Mouse (Mus musculus) heart, adult 18-20 months (tissue): ENCODE results near the gene Keg1. TPM values are rescaled to one million over a fixed set of nuclear protein-coding genes. Genes with fewer than 3 reads are reported as not detected.
"Not testable (repeated sequence)": the region's sequence is repeated elsewhere in the genome, so short reads cannot be mapped to it uniquely, and the experiment has no call there.

Experiments used
- DNase-seq, 2 experiments: peaks; one replicate each; pipeline ENCODE4 v3.0.0; 2021 to 2022; ENCODE audit warnings: mixed read lengths in 1 of 2
- long read RNA-seq, 2 experiments: library from polyadenylated mRNA; stranded (forward); transcript quantifications; one replicate each; pipeline ENCODE4 v2.0.0; 2021
- total RNA-seq, 2 experiments: library from RNA; stranded (reverse); gene quantifications; 2 replicates each; pipeline ENCODE4 v1.2.3; 2021

Keg1 gene
- total RNA-seq, result not detected
- long read RNA-seq, experiment 1, result 0 reads
- long read RNA-seq, experiment 2, result 0 reads

GRCm38 (mm10) chr19:12695590-12695989 is at the start of gene Keg1:
Gene Keg1 (plus strand): TSS chr19:12695786.
- no peak for DNase-seq

GRCm38 (mm10) chr19:12649511-12649910 is 46.1 kb upstream of the Keg1 start:
- no peak for DNase-seq

DNA sequence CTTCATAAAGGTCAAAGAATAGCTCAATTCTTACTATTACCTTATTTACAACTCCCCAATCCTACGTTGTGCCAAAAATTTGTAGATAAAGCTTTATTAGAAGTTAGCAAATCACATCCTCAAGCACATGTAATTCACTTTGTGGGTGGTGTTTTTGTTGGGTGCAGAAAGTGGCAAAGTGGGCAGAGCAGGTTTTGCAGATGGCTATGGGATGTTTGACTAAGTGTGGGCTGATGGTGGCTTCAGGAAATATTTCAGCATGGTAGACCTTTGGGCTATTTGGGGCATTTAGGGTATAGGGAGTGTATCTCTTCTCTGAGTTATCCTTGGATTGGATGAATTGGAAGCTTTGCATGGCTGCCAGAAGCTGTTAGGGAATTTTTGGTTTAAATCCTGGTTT is 29.4 kb upstream of the Keg1 start:
- DNase-seq, result no peak

DNA sequence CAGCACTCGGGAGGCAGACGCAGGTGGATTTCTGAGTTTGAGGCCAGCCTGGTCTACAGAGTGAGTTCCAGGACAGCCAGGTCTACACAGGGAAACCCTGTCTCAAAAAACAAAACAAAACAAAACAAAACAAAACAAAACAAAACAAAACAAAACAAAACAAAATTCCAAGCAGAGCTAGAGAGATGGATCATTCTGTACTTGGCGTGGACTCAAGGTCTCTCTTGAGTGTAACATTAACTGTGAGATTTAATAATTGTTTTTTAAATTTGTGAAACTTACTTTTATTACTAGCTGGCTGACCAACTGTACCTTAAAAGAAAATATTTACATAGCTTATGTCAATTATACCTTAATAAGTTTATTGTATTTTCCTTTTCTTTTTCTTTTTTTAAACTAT is 27.0 kb upstream of the Keg1 start:
- not testable (repeated sequence) for DNase-seq

DNA sequence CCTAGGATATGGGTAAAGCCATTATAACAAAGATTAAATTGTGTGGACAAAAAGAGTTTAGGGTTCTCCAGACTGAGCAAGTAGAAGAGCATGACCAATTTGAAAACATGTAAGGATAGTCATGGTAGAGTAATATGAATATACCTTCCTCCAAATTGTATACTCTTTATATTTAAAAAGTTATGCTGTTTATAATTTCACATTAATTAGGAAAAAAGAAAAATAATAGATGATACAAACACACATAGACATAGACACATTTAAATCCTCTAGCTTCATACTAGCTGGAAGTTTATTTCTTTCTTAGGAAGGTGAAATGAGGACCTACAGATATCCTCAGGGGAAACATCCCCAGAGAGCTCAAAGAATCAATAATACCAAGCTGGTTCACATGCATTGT is 25.4 kb upstream of the Keg1 start, which contains the start of gene Olfr1442:
TSS of gene Olfr1442 (plus strand) at position 301 of the 400 bp plus-strand sequence.
- DNase-seq, result no peak

GRCm38 (mm10) chr19:12671051-12671450 is 24.5 kb upstream of the Keg1 start:
- no peak for DNase-seq

DNA sequence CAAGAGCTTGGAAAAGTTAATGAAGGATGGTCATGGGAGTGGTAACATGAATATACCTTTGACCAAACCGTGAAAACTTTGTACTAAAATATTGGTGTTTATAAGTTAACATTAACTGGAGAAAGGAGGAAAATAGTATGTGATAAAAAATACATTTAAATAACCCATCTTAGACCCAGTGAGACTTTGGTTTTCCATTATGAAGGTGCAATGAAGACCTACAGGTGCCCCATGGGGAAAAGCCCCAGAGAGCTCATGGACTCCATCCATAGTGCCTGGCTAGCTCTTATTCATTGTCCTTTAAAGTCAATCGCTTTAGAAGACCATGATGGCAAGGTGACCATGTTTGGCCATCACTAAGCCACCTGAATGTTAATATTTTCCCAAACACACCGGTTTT is 17.8 kb upstream of the Keg1 start, which contains the start of gene Olfr1443:
TSS of gene Olfr1443 (plus strand) at position 301 of the 400 bp plus-strand sequence.
- no peak for DNase-seq

- DNase-seq, result no peak
These were observed 10.9 kb upstream of the Keg1 start for GRCm38 (mm10) chr19:12684638-12685037.

DNA sequence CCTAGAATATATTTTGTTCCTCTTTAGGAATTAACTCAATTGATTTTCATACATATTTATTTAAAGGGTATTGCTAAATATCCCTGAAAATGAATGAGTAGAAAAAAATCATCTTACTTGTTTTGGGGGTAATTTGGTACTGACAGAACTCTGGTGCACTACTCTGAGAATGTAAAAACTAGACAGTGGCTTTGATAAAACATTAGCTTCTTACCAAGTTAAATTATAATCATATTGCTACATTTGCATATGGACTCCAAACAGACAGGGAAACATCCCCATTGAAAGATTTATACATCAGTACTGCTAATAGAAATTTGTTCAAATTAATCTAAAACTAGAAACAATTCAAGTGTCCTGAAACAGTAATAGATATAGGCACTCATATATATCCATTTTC is 10.4 kb upstream of the Keg1 start:
- no peak for DNase-seq

DNA sequence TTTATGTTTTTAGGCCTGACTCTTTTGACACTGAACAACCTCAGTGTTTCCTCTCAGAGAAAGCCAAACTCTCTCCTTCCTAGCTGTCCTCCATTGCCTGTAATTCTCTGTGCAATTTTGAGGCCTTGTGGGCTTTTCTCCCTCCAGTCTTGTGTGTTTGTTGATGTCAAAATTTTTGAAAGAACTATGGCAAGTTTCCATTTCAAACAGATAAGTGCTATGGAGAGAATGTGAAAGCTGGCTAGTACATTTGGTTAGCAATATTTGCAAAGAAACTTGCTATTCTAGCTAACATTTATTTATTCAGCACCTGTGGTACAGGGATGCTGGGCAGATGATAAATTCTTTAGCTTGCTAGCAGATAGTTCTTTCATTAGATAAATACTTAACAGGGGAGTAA is 635 bp downstream of the Keg1 start:
- DNase-seq, result no peak

GRCm38 (mm10) chr19:12708458-12708857 is 12.9 kb downstream of the Keg1 start:
- no peak for DNase-seq

DNA sequence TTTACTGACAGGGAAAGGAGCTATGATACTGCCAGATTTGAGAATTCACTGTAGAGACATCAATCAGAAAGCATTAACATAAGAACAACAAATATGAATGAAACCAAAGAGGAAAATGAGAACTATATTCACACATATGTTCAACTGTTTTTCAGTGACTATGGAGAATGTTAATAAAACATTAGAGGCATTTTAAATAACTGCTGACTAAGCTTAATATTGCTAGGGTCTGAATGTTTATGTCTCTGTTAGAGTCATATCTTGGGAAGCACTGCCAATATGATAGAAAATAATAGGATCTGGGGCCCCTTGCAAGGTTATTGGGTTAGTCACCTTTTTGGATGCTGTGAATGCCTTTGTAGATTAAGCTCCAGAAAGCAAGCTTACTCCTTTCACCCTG is 13.4 kb downstream of the Keg1 start:
- no peak for DNase-seq

- no peak for DNase-seq
These were observed 23.6 kb downstream of the Keg1 start for GRCm38 (mm10) chr19:12719189-12719588.

DNA sequence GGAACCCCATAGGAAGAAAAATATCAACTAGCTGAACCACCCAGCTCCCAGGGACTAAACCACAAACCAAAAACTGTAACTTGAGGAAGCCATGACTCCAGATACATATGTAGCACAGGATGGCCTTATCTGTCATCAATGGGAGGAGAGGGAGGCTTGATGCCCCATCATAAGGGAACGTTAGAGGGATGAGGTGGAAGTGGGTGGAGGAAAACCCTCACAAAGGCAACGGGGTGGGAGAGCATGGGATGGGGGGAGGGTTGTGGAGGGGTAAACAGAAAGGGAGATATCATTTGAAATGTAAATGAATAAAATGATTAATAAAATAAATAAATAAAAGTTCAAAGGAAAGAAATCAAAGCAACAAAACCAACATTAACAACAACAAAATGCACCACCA is 24.9 kb downstream of the Keg1 start:
- no peak for DNase-seq

DNA sequence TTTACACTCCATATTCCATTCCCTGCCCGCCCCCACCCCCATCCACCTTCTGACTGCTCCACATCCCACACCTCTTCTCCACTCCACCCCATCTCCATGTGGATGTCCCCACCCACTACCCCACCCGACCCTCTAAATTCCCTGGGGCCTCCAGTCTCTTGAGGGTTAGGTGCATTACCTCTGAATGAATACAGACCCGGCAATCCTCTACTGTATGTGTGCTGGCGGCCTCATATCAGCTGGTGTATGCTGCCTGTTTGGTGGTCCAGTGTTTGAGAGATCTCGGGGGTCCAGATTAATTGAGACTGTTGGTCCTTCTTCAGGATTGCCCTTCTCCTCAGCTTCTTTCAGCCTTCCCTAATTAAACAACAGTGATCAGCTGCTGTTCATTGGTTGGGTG is 25.3 kb downstream of the Keg1 start:
- not testable (repeated sequence) for DNase-seq

- DNase-seq, result not testable (repeated sequence)
These were observed 26.0 kb downstream of the Keg1 start for GRCm38 (mm10) chr19:12721596-12721995.

DNA sequence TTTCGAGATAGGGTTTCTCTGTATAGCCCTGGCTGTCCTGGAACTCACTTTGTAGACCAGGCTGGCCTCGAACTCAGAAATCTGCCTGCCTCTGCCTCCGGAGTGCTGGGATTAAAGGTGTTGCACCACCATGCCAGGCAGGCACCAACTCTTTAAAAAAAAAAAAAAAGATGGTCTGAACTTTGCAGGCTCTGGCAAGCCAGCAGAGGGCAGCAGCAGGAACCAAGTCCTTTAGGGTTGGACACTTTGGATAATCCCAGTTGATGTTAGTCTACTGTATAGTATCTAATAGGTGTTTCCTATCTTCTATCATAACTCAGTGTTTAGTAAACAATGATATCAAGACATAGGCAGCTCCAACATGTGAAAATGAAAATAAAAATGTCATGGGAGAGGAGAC is 26.7 kb downstream of the Keg1 start:
- DNase-seq, result peak; percentile 41 to 71

DNA sequence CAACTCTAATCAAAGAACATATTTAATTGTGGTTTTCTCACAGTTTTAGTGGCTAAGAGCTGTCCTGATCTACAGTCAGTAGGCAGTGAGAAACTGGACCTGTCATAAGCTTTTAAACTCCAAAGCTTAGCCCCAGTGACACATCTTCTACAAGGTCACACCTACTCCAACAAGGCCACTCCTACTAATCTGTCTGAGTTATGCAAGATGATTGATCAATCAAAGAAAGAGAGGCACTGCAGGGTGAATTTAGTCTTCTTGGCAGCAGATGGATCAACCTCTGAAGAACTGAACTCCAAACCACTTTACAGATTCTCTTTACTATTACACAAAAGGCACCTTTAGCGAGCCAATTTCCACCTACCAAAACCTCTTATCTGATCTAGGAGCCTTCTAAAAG is 30.3 kb downstream of the Keg1 start:
- no peak for DNase-seq

DNA sequence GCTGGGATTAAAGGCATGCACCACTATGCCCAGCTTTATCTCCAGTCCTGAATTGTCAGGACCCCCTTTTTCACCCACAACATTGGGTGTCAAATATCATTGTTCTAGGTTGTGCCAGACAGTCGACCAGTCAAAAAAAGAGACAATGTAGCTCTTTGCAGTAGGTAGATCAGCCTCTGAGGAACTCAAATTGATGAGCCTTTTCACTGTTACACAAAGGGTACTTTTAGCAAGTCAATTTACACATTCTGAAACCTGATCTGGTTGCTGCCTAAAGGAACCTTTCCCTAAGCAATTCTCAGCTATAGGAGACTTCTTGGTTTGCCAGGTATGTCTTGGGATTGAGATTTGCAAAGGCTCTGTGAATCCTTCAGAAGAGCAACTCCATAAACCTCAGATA is 35.5 kb downstream of the Keg1 start:
- DNase-seq, result no peak

DNA sequence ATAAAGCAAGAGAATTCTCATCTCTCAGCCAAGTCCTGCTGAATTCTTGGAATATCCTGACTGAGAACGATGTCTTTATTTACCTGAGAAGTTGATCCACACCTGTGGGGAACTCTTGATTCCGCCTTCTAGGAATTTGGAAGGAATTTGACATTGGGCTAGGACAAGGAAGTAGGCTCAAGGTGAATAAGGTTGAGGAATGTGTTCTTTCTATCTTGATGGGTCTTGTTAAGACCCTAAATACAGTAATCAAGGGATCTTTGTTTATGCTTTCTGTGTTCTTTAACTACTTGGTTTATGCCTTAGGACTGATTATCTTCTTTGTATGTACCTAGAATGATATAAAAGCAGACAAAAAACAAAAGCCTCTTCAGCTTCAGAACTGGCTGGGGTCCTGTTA is 36.4 kb downstream of the Keg1 start:
- DNase-seq, result no peak

GRCm38 (mm10) chr19:12756286-12756685 is 60.7 kb downstream of the Keg1 start:
- DNase-seq, result no peak

DNA sequence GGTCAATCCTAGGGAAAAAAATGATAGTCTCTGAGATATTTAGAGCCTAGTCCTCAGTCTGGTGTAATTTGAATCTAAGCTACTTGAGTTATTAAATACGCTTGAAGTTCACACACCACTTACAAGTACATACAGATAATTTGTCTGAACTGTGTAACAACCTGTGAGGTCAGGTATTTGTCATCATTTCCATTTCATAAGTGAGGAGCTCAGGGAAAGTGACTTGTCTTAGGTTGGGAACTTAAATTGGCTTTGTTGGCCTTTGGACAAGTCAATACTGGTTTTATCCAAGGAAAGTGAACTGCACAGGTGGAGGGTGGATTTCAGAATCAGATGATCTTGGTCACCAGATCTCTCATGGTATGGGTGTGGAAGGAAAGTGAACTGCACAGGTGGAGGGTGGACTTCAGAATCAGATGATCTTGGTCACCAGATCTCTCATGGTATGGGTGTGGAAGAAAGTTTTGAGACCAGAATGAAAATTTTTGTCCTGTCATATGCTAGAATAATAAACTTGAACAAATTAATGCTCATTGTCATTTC is 63.4 kb downstream of the Keg1 start:
- DNase-seq, result no peak

DNA sequence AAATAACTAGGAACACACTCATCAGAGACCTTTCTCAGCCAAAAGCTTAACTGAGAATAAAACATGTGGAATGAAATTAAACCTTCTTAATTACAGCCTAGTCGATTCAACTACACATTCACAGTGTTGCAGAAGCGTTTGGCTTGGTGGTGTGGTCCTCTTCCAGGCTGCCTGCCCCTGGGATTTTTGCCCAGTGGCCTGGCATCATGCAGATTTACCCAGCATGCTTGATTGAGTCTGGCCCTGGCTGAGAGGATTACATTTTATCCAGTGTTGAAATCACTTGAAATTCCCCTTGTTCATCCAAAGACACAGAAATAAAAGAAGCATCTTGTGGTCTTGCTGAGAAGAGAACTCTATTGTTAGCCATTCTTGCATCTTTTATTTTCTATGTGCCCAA is 64.1 kb downstream of the Keg1 start:
- peak; percentile 39 to 55 for DNase-seq

- peak in 1 of 2 experiments; percentile 13 for DNase-seq
These were observed 66.9 kb downstream of the Keg1 start for GRCm38 (mm10) chr19:12762212-12763130.
